Mouse (Mus musculus): ENCODE data around the gene Prss35. TPM values are rescaled to one million over a fixed set of nuclear protein-coding genes. Genes with fewer than 3 reads are reported as not detected.

The Prss35 gene
- polyA plus RNA-seq, 1 experiment from 2014 or later: 46.1 TPM

DNA sequence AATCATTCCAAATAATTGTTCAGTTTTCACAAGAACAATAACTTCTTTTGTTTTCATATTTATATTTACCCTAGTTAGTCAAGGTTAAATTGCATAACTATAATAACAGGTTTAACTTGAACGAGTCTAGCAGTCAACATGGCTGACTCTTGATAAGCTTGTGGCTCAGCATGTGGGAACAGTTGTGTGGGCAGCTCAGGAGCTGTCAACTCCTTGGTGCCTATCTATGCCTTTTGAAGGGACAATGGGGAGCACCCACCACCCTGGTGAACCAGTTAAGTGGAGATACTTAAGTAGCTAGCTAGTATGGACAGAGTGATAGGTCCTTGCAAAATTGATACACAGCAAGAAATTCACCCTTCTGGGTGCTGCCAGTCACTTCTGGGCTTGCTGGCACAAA, 14.4 kb upstream of the Prss35 start:
- Histone ChIP-seq H3K9me3 (ENCODE audit: low read depth, low read length) (no peaks in the 10 kb centered on the region), H3K36me3 (ENCODE audit: insufficient read depth) (no peaks in the 10 kb centered on the region), H3K27ac (ENCODE audit: low read depth) (no peak overlapping the region), H3K4me1 (ENCODE audit: insufficient read depth) (no peaks in the 10 kb centered on the region), H3K27me3 (ENCODE audit: insufficient read depth, low read length) (no peaks in the 10 kb centered on the region), H3K4me3 (ENCODE audit: low read depth, low read length) (no peak overlapping the region), H3K4me2 (no peak overlapping the region), H3K9ac (no peak overlapping the region)
- ATAC-seq (ENCODE audit: insufficient read depth): no peak
- no peak for TF ChIP-seq CTCF (IDR thresholded peaks at IDR 0.05; ENCODE audit: low read depth)
- WGBS: 50% methylated on average over 1 of the region's 1 CpGs
- no peak for DNase-seq

DNA sequence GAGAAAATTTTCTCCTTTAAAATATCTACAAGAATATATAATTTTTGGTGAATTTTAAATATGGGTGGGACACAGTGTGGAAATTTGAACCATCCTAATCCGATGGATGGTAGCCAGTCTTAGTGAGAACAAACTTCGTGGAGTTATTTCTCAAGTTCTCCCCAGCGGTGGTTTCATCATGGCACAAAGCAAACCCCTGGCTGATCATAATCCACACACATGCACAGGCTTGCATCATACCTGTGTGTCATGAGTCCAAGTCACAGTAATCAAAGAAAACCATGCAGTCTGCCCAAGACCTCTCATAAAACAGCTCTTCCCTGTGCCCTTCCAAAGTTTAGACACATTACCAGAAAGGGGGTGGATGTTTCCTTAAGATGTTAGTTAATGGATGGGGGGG, 13.6 kb upstream of the Prss35 start:
- Histone ChIP-seq H3K4me3 (ENCODE audit: low read depth, low read length) (no peak overlapping the region), H3K36me3 (ENCODE audit: insufficient read depth) (no peaks in the 10 kb centered on the region), H3K9ac (no peak overlapping the region), H3K4me2 (no peak overlapping the region), H3K27me3 (ENCODE audit: insufficient read depth, low read length) (no peaks in the 10 kb centered on the region), H3K4me1 (ENCODE audit: insufficient read depth) (no peaks in the 10 kb centered on the region), H3K9me3 (ENCODE audit: low read depth, low read length) (no peaks in the 10 kb centered on the region), H3K27ac (ENCODE audit: low read depth) (no peak overlapping the region)
- WGBS: 85% methylated on average over 3 of the region's 3 CpGs
- no peak for TF ChIP-seq CTCF (IDR thresholded peaks at IDR 0.05; ENCODE audit: low read depth)
- ATAC-seq (ENCODE audit: insufficient read depth) (no peak), DNase-seq (no peak)

DNA sequence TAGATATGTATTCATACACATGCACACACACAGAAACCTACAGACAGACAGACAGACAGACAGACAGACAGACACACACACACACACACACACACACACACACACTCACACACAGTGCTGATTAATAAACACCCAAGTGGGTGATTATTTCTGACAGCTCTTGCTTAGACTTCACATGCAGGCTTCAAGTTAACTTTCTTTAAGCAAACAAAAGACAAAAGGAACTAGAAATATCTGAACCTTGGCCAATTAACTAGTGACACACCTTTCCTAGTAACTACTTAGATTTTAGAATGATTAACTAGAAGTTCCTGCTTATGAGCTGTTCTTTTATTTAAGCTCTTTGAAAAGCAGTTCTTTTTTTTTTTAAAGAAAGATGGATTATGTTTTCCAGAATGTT, 9.1 kb upstream of the Prss35 start:
- DNase-seq: no peak
- H3K27ac ChIP-seq (ENCODE audit: low read depth): no peak overlapping the region
- no peak for ATAC-seq (ENCODE audit: insufficient read depth)
- no peaks in the 10 kb centered on the region for H3K4me1 ChIP-seq (ENCODE audit: insufficient read depth)
- H3K27me3 ChIP-seq (ENCODE audit: insufficient read depth, low read length): no peaks in the 10 kb centered on the region
- H3K36me3 ChIP-seq (ENCODE audit: insufficient read depth): no peaks in the 10 kb centered on the region
- H3K9ac ChIP-seq: no peak overlapping the region
- no peaks in the 10 kb centered on the region for H3K9me3 ChIP-seq (ENCODE audit: low read depth, low read length)
- H3K4me2 ChIP-seq: no peak overlapping the region
- no peak for TF ChIP-seq CTCF (IDR thresholded peaks at IDR 0.05; ENCODE audit: low read depth)
- H3K4me3 ChIP-seq (ENCODE audit: low read depth, low read length): no peak overlapping the region

DNA sequence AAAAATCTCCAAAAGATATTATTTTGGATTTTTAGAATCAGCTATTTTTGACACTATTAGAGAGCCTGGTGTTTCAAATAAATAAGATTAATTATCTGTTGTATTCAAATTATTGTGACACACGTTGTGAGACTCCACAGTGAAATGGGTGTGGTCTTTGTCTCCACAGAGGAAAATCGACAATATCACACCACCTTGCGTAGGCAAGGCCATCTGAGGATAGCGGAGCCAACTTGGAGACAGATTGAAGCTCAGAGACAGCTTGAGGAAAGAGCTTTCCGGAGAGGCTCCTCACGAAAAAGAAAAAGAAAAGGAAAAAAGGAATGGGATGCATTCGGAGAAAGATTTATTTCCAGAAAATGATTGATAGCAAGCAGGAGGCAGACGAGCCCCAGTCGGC, 8.7 kb upstream of the Prss35 start:
- ATAC-seq (ENCODE audit: insufficient read depth) (no peak), DNase-seq (no peak)
- Histone ChIP-seq H3K27me3 (ENCODE audit: insufficient read depth, low read length) (no peaks in the 10 kb centered on the region), H3K4me3 (ENCODE audit: low read depth, low read length) (no peak overlapping the region), H3K9me3 (ENCODE audit: low read depth, low read length) (no peaks in the 10 kb centered on the region), H3K4me1 (ENCODE audit: insufficient read depth) (no peaks in the 10 kb centered on the region), H3K4me2 (no peak overlapping the region), H3K9ac (no peak overlapping the region), H3K36me3 (ENCODE audit: insufficient read depth) (no peaks in the 10 kb centered on the region), H3K27ac (ENCODE audit: low read depth) (no peak overlapping the region)
- 57% methylated on average over 9 of the region's 9 CpGs for WGBS
- TF ChIP-seq CTCF (IDR thresholded peaks at IDR 0.05; ENCODE audit: low read depth): no peak

DNA sequence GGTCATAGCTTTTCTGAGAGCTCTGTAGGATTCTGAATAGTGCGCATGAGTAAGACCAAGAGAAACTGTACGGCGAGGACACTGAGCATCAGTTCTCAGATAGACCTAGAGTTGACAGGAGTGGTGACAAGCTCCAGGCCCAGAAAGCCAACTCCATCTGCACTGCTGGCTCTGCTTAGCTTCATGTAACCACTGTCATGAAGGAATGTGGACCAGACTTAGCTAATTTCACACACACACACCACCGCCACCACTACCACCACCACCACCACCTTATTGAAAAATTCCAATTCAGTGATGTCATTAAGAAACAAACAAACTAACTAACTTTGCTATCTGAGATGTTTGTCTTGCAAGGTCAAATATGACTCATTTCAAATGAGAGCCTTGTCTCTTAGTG, 6.5 kb upstream of the Prss35 start:
- 91% methylated on average over 4 of the region's 4 CpGs for WGBS

DNA sequence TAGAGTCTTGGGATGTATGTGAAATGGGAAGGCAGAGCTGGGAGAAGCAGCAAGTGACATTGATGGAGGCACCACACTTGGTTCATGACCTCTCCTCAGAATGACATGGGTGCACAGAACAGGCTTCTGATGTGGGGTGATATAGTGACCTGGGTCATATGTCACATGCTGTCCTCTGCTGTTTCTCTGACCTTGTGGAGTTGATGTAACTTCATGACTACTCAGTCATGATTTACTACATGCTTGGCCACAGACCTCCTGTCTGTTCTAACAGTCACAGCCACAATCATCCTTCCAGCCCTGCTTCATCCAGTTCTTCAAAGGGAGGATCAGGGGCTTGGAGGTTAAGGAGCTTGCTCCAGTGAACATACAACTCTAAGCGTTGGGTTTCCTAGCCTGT, 5.4 kb upstream of the Prss35 start:
- Histone ChIP-seq H3K4me2 (no peak overlapping the region), H3K9ac (no peak overlapping the region), H3K4me3 (ENCODE audit: low read depth, low read length) (no peak overlapping the region), H3K27ac (ENCODE audit: low read depth) (no peak overlapping the region), H3K4me1 (ENCODE audit: insufficient read depth) (peaks cover 3% of the 10 kb centered on the region), H3K27me3 (ENCODE audit: insufficient read depth, low read length) (no peaks in the 10 kb centered on the region), H3K36me3 (ENCODE audit: insufficient read depth) (no peaks in the 10 kb centered on the region), H3K9me3 (ENCODE audit: low read depth, low read length) (no peaks in the 10 kb centered on the region)
- 77% methylated on average over 1 of the region's 1 CpGs for WGBS
- TF ChIP-seq CTCF (IDR thresholded peaks at IDR 0.05; ENCODE audit: low read depth): no peak
- DNase-seq (no peak), ATAC-seq (ENCODE audit: insufficient read depth) (no peak)

More for the DNA sequence above, 6.5 kb upstream of the Prss35 start:
- DNase-seq (no peak), ATAC-seq (ENCODE audit: insufficient read depth) (no peak)
- no peak overlapping the region for H3K9ac ChIP-seq
- no peak overlapping the region for H3K27ac ChIP-seq (ENCODE audit: low read depth)
- no peaks in the 10 kb centered on the region for H3K36me3 ChIP-seq (ENCODE audit: insufficient read depth)
- H3K27me3 ChIP-seq (ENCODE audit: insufficient read depth, low read length): no peaks in the 10 kb centered on the region
- H3K9me3 ChIP-seq (ENCODE audit: low read depth, low read length): no peaks in the 10 kb centered on the region
- no peak for TF ChIP-seq CTCF (IDR thresholded peaks at IDR 0.05; ENCODE audit: low read depth)
- H3K4me1 ChIP-seq (ENCODE audit: insufficient read depth): no peaks in the 10 kb centered on the region
- H3K4me2 ChIP-seq: no peak overlapping the region
- H3K4me3 ChIP-seq (ENCODE audit: low read depth, low read length): no peak overlapping the region

DNA sequence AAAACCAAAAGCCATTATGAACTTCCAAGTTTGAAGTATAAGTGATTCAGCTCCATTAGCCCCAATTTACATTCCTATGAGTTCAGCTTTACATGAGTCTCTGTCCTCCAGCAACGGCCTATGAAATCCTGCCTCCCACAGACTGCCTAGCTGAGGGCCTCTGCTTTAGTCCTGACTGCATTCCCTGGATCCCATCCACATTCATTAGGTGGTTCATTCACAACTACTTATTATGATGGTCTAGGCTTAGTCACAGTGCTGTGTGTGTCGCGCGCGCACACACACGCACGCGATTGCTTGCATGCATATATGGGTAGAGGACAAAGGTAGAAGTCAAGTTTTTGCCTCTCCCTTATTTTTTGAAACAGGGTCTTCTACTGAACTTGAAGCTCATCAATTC, 4.6 kb upstream of the Prss35 start:
- no peaks in the 10 kb centered on the region for H3K9me3 ChIP-seq (ENCODE audit: low read depth, low read length)
- peaks cover 6% of the 10 kb centered on the region for H3K4me1 ChIP-seq (ENCODE audit: insufficient read depth)
- no peak for TF ChIP-seq CTCF (IDR thresholded peaks at IDR 0.05; ENCODE audit: low read depth)
- H3K4me3 ChIP-seq (ENCODE audit: low read depth, low read length): no peak overlapping the region
- no peak overlapping the region for H3K9ac ChIP-seq
- no peaks in the 10 kb centered on the region for H3K27me3 ChIP-seq (ENCODE audit: insufficient read depth, low read length)
- no peak overlapping the region for H3K4me2 ChIP-seq
- ATAC-seq (ENCODE audit: insufficient read depth): no peak
- no peak overlapping the region for H3K27ac ChIP-seq (ENCODE audit: low read depth)
- DNase-seq: no peak
- no peaks in the 10 kb centered on the region for H3K36me3 ChIP-seq (ENCODE audit: insufficient read depth)
- 90% methylated on average over 8 of the region's 8 CpGs for WGBS

DNA sequence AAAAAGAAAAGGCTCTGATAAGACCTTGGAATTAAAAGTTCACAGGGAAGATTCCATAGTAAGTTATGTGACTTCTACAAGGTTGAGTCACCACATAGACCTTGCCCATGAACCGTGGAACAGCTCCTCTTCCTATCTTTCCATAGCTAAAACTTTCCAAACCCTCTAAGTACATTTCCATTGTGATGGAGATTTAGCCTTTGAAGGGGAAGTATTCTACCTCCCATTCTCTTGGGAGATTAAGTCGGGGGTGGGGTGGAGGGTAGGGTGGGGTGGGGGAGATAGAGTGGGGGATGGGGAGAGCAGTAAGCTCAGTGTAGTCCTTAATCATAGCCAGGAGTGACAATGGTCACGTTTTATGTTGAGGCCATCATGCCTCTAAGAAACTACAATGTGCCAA, 3.5 kb upstream of the Prss35 start:
- TF ChIP-seq CTCF (IDR thresholded peaks at IDR 0.05; ENCODE audit: low read depth): no peak
- Histone ChIP-seq H3K27ac (ENCODE audit: low read depth) (no peak overlapping the region), H3K4me2 (no peak overlapping the region), H3K27me3 (ENCODE audit: insufficient read depth, low read length) (peaks cover 3% of the 10 kb centered on the region; the same call in 1 of the 2 replicates), H3K36me3 (ENCODE audit: insufficient read depth) (no peaks in the 10 kb centered on the region), H3K9ac (no peak overlapping the region), H3K4me3 (ENCODE audit: low read depth, low read length) (no peak overlapping the region), H3K9me3 (ENCODE audit: low read depth, low read length) (no peaks in the 10 kb centered on the region), H3K4me1 (ENCODE audit: insufficient read depth) (peaks cover 6% of the 10 kb centered on the region)
- WGBS: 43% methylated on average over 3 of the region's 3 CpGs
- DNase-seq: no peak
- no peak for ATAC-seq (ENCODE audit: insufficient read depth)

All from lung, embryonic 14.5 days (tissue).